Mouse (Mus musculus): ENCODE measurements around the gene Gprin1.

The Gprin1 gene

GRCm38 (mm10) chr13:54726131-54726530, 23.5 kb downstream of the Gprin1 start:
- DNase-seq (ENCODE audit: low read depth in 2 of 2, low spot score in 2 of 2): no peak

- no peak for DNase-seq (ENCODE audit: low read depth in 2 of 2, low spot score in 2 of 2)
Observed at GRCm38 (mm10) chr13:54723143-54723542, 26.5 kb downstream of the Gprin1 start.

GRCm38 (mm10) chr13:54716916-54717315, 32.8 kb downstream of the Gprin1 start:
- peak; percentile 22 to 40 for DNase-seq (ENCODE audit: low read depth in 2 of 2, low spot score in 2 of 2)

- DNase-seq (ENCODE audit: low read depth in 2 of 2, low spot score in 2 of 2): no peak
Observed at GRCm38 (mm10) chr13:54714996-54715395, 34.7 kb downstream of the Gprin1 start.

- DNase-seq (ENCODE audit: low read depth in 2 of 2, low spot score in 2 of 2): no peak
Observed at GRCm38 (mm10) chr13:54714393-54714792, 35.3 kb downstream of the Gprin1 start.

GRCm38 (mm10) chr13:54710866-54711265, 38.8 kb downstream of the Gprin1 start:
- DNase-seq (ENCODE audit: low read depth in 2 of 2, low spot score in 2 of 2): no peak

- DNase-seq (ENCODE audit: low read depth in 2 of 2, low spot score in 2 of 2): no peak
Observed at GRCm38 (mm10) chr13:54704890-54705289, 44.8 kb downstream of the Gprin1 start.

GRCm38 (mm10) chr13:54702507-54702906, 47.2 kb downstream of the Gprin1 start:
- DNase-seq (ENCODE audit: low read depth in 2 of 2, low spot score in 2 of 2): no peak

- DNase-seq (ENCODE audit: low read depth in 2 of 2, low spot score in 2 of 2): no peak
Observed at GRCm38 (mm10) chr13:54701243-54701642, 48.4 kb downstream of the Gprin1 start, which contains the start of gene Cdhr2. Cdhr2 (plus strand) TSS chr13:54701461.

GRCm38 (mm10) chr13:54695479-54696230, 54.0 kb downstream of the Gprin1 start:
- DNase-seq (ENCODE audit: low read depth in 2 of 2, low spot score in 2 of 2): no peak

- peak; percentile 84 to 86 for DNase-seq (ENCODE audit: low read depth in 2 of 2, low spot score in 2 of 2)
Observed at GRCm38 (mm10) chr13:54694348-54695060, 55.2 kb downstream of the Gprin1 start.

- peak; percentile 99 for DNase-seq (ENCODE audit: low read depth in 2 of 2, low spot score in 2 of 2)
Observed at GRCm38 (mm10) chr13:54693558-54694347, 55.9 kb downstream of the Gprin1 start, which contains the start of gene Rnf44. Rnf44 (minus strand) TSS chr13:54693907.

- DNase-seq (ENCODE audit: low read depth in 2 of 2, low spot score in 2 of 2): no peak
Observed at GRCm38 (mm10) chr13:54692711-54693557, 56.7 kb downstream of the Gprin1 start.

GRCm38 (mm10) chr13:54691737-54692136, 57.9 kb downstream of the Gprin1 start:
- DNase-seq (ENCODE audit: low read depth in 2 of 2, low spot score in 2 of 2): peak in 1 of 2 experiments; percentile 7

GRCm38 (mm10) chr13:54690151-54690740, 59.4 kb downstream of the Gprin1 start:
- DNase-seq (ENCODE audit: low read depth in 2 of 2, low spot score in 2 of 2): no peak

GRCm38 (mm10) chr13:54687575-54688424, 61.9 kb downstream of the Gprin1 start:
- peak; percentile 96 to 98 for DNase-seq (ENCODE audit: low read depth in 2 of 2, low spot score in 2 of 2)

GRCm38 (mm10) chr13:54687096-54687495, 62.6 kb downstream of the Gprin1 start:
- DNase-seq (ENCODE audit: low read depth in 2 of 2, low spot score in 2 of 2): peak; percentile 79 to 87

Data from CD8-positive naive resting alpha-beta T cell, adult 2 months (primary cell).